Mouse (Mus musculus): ENCODE measurements around the gene Ppp2r5e.

- TF ChIP-seq CTCF (IDR thresholded peaks at IDR 0.05; ENCODE audit: extremely low read depth, insufficient read depth, low read length) (no peak), POLR2A (IDR thresholded peaks at IDR 0.05; ENCODE audit: extremely low read depth, insufficient read depth, low read length) (no peak)
These were observed 62.9 kb downstream of the Ppp2r5e start for GRCm38 (mm10) chr12:75533145-75533544.
